Mouse (Mus musculus): Measurements from ENCODE around the gene Zfp942. TPM values are rescaled to one million over a fixed set of nuclear protein-coding genes. Genes with fewer than 3 reads are reported as not detected.

Gene Zfp942
- 1 to 10 TPM; 6.8 to 6.9 TPM for total RNA-seq (2021)
- long read RNA-seq, experiment 1, partial matches to known transcripts = 0 of 11 reads
- long read RNA-seq, experiment 1, other reads (novel, unspliced or antisense) = 6 of 11 reads
- long read RNA-seq, experiment 2, partial matches to known transcripts = 0 of 7 reads
- long read RNA-seq, experiment 2, other reads (novel, unspliced or antisense) = 5 of 7 reads

GRCm38 (mm10) chr17:21962107-21962907 lies at the start of gene Zfp942, which contains the start of gene Zfp943:
TSS of gene Zfp942 (minus strand) at chr17:21962464.
TSS of gene Zfp943 (plus strand) at chr17:21962552.
- peak; percentile 68 for DNase-seq (ENCODE audit: low spot score)

- no peak for DNase-seq (ENCODE audit: low spot score)
These were observed 1.0 kb upstream of the Zfp942 start for GRCm38 (mm10) chr17:21963302-21963701.

- DNase-seq (ENCODE audit: low spot score) = peak; percentile 57
These were observed 52.7 kb downstream of the Zfp942 start, which contains the start of gene Zfp995 for GRCm38 (mm10) chr17:21909456-21910052. TSS of gene Zfp995 (minus strand) at chr17:21909926.

- DNase-seq (ENCODE audit: low spot score) = no peak
These were observed 53.2 kb downstream of the Zfp942 start for GRCm38 (mm10) chr17:21909039-21909438.

Other genes starting within 250 kb of the Zfp942 start
- gene Zfp229, start 231.7 kb downstream of the Zfp942 start, total RNA-seq (2021) = 1 to 10 TPM; 5.0 to 5.8 TPM
- under 1 TPM; 0.19 to 0.21 TPM for gene Zfp820, start 116.7 kb downstream of the Zfp942 start, total RNA-seq (2021)
- gene Zfp995, start 52.5 kb downstream of the Zfp942 start, total RNA-seq (2021) = 1 to 10 TPM in 1 of 2 experiments, under 1 TPM in 1; 0.64 to 1.0 TPM
- 10 to 100 TPM; 21.6 to 22.4 TPM for gene Zfp943, start 88 bp upstream of the Zfp942 start, total RNA-seq (2021)
- under 1 TPM; 0.81 to 0.91 TPM for gene Zfp947, start 203.7 kb upstream of the Zfp942 start, total RNA-seq (2021)